Mouse (Mus musculus): ENCODE measurements around the gene Dgki.

GRCm38 (mm10) chr6:37100413-37100812, 199.6 kb downstream of the Dgki start:
- TF ChIP-seq CTCF (IDR thresholded peaks at IDR 0.05; ENCODE audit: low read depth) = no peak
- TF ChIP-seq EP300 (IDR thresholded peaks at IDR 0.05; ENCODE audit: low read depth) = no peak
